Mouse (Mus musculus): ENCODE measurements around the gene Fam71b. TPM values are rescaled to one million over a fixed set of nuclear protein-coding genes. Genes with fewer than 3 reads are reported as not detected.

The Fam71b gene
- polyA plus RNA-seq (2012; rRNA removed) = 0.69 and 1.2 TPM in 2 replicates

- DNase-seq (ENCODE audit: low read depth in 1 of 2, low spot score in 2 of 2) = peak in 1 of 2 experiments; percentile 30
- no peak within 1 kb of the TSS for H3K4me3 ChIP-seq (ENCODE audit: extremely low read depth, insufficient read depth, insufficient read length)
Measured at GRCm38 (mm10) chr11:46396167-46396859, at the start of gene Fam71b. Gene Fam71b, plus strand, starts transcription at chr11:46396559.

GRCm38 (mm10) chr11:46347756-46348155 lies 48.6 kb upstream of the Fam71b start:
- Histone ChIP-seq H3K36me3 (ENCODE audit: control insufficient read depth, insufficient read depth, low read length) (no peaks in the 10 kb centered on the region), H3K27ac (ENCODE audit: insufficient read depth, low read length) (peak overlapping the region; percentile 48; the same call in 1 of the 2 replicates), H3K4me1 (ENCODE audit: control insufficient read depth, insufficient read depth, insufficient read length) (peaks cover 17% of the 10 kb centered on the region; the same call in 1 of the 2 replicates), H3K27me3 (ENCODE audit: control insufficient read depth, insufficient read depth, low read length) (no peaks in the 10 kb centered on the region), H3K4me3 (ENCODE audit: extremely low read depth, insufficient read depth, insufficient read length) (no peak overlapping the region)
- WGBS = 76% methylated on average over 5 of the region's 5 CpGs
- TF ChIP-seq POLR2A (IDR thresholded peaks at IDR 0.05; ENCODE audit: low read depth, low read length) = no peak
- TF ChIP-seq CTCF (IDR thresholded peaks at IDR 0.05; ENCODE audit: extremely low read depth, insufficient read depth, insufficient read length, insufficient replicate concordance) = no peak
- no peak for DNase-seq (ENCODE audit: low read depth in 1 of 2, low spot score in 2 of 2)

More at GRCm38 (mm10) chr11:46396167-46396859, at the start of gene Fam71b:
- Histone ChIP-seq H3K36me3 (ENCODE audit: control insufficient read depth, insufficient read depth, low read length) (no peaks in the 10 kb centered on the region), H3K27ac (ENCODE audit: insufficient read depth, low read length) (peak within 1 kb of the TSS; percentile 67), H3K27me3 (ENCODE audit: control insufficient read depth, insufficient read depth, low read length) (no peaks in the 10 kb centered on the region), H3K4me1 (ENCODE audit: control insufficient read depth, insufficient read depth, insufficient read length) (peaks cover 20% of the 10 kb centered on the region; the same call in 1 of the 2 replicates)
- no peak for TF ChIP-seq POLR2A (IDR thresholded peaks at IDR 0.05; ENCODE audit: low read depth, low read length)
- no peak for TF ChIP-seq CTCF (IDR thresholded peaks at IDR 0.05; ENCODE audit: extremely low read depth, insufficient read depth, insufficient read length, insufficient replicate concordance)
- 60% methylated on average over 13 of the region's 13 CpGs for WGBS

- Histone ChIP-seq H3K27me3 (ENCODE audit: control insufficient read depth, insufficient read depth, low read length) (no peaks in the 10 kb centered on the region), H3K4me1 (ENCODE audit: control insufficient read depth, insufficient read depth, insufficient read length) (peaks cover 15% of the 10 kb centered on the region; the same call in 1 of the 2 replicates), H3K4me3 (ENCODE audit: extremely low read depth, insufficient read depth, insufficient read length) (no peak overlapping the region), H3K27ac (ENCODE audit: insufficient read depth, low read length) (no peak overlapping the region), H3K36me3 (ENCODE audit: control insufficient read depth, insufficient read depth, low read length) (no peaks in the 10 kb centered on the region)
- TF ChIP-seq CTCF (IDR thresholded peaks at IDR 0.05; ENCODE audit: extremely low read depth, insufficient read depth, insufficient read length, insufficient replicate concordance) = no peak
- TF ChIP-seq POLR2A (IDR thresholded peaks at IDR 0.05; ENCODE audit: low read depth, low read length) = no peak
- DNase-seq (ENCODE audit: low read depth in 1 of 2, low spot score in 2 of 2) = no peak
- WGBS = 41% methylated on average over 3 of the region's 3 CpGs
Measured at GRCm38 (mm10) chr11:46348416-46348815, 47.9 kb upstream of the Fam71b start.

- no peaks in the 10 kb centered on the region for H3K27me3 ChIP-seq (ENCODE audit: control insufficient read depth, insufficient read depth, low read length)
- no peak overlapping the region for H3K4me3 ChIP-seq (ENCODE audit: extremely low read depth, insufficient read depth, insufficient read length)
- H3K4me1 ChIP-seq (ENCODE audit: control insufficient read depth, insufficient read depth, insufficient read length) = peaks cover 7% of the 10 kb centered on the region; the same call in 1 of the 2 replicates
- 83% methylated on average over 2 of the region's 2 CpGs for WGBS
- H3K27ac ChIP-seq (ENCODE audit: insufficient read depth, low read length) = no peak overlapping the region
- H3K36me3 ChIP-seq (ENCODE audit: control insufficient read depth, insufficient read depth, low read length) = no peaks in the 10 kb centered on the region
- DNase-seq (ENCODE audit: low read depth in 1 of 2, low spot score in 2 of 2) = no peak
- no peak for TF ChIP-seq POLR2A (IDR thresholded peaks at IDR 0.05; ENCODE audit: low read depth, low read length)
- TF ChIP-seq CTCF (IDR thresholded peaks at IDR 0.05; ENCODE audit: extremely low read depth, insufficient read depth, insufficient read length, insufficient replicate concordance) = no peak
Measured at GRCm38 (mm10) chr11:46349681-46350410, 46.5 kb upstream of the Fam71b start.

GRCm38 (mm10) chr11:46358369-46358768 lies 38.0 kb upstream of the Fam71b start:
- H3K4me1 ChIP-seq (ENCODE audit: control insufficient read depth, insufficient read depth, insufficient read length) = peaks cover 2% of the 10 kb centered on the region; the same call in 1 of the 2 replicates
- no peak for TF ChIP-seq CTCF (IDR thresholded peaks at IDR 0.05; ENCODE audit: extremely low read depth, insufficient read depth, insufficient read length, insufficient replicate concordance)
- TF ChIP-seq POLR2A (IDR thresholded peaks at IDR 0.05; ENCODE audit: low read depth, low read length) = no peak
- no peak overlapping the region for H3K4me3 ChIP-seq (ENCODE audit: extremely low read depth, insufficient read depth, insufficient read length)
- 76% methylated on average over 1 of the region's 1 CpGs for WGBS
- no peak overlapping the region for H3K27ac ChIP-seq (ENCODE audit: insufficient read depth, low read length)
- no peak for DNase-seq (ENCODE audit: low read depth in 1 of 2, low spot score in 2 of 2)
- no peaks in the 10 kb centered on the region for H3K36me3 ChIP-seq (ENCODE audit: control insufficient read depth, insufficient read depth, low read length)
- H3K27me3 ChIP-seq (ENCODE audit: control insufficient read depth, insufficient read depth, low read length) = no peaks in the 10 kb centered on the region

- Histone ChIP-seq H3K36me3 (ENCODE audit: control insufficient read depth, insufficient read depth, low read length) (no peaks in the 10 kb centered on the region), H3K27me3 (ENCODE audit: control insufficient read depth, insufficient read depth, low read length) (no peaks in the 10 kb centered on the region), H3K4me3 (ENCODE audit: extremely low read depth, insufficient read depth, insufficient read length) (no peak overlapping the region), H3K4me1 (ENCODE audit: control insufficient read depth, insufficient read depth, insufficient read length) (peaks cover 2% of the 10 kb centered on the region; the same call in 1 of the 2 replicates), H3K27ac (ENCODE audit: insufficient read depth, low read length) (no peak overlapping the region)
- no peak for DNase-seq (ENCODE audit: low read depth in 1 of 2, low spot score in 2 of 2)
- TF ChIP-seq CTCF (IDR thresholded peaks at IDR 0.05; ENCODE audit: extremely low read depth, insufficient read depth, insufficient read length, insufficient replicate concordance) = no peak
- no peak for TF ChIP-seq POLR2A (IDR thresholded peaks at IDR 0.05; ENCODE audit: low read depth, low read length)
- WGBS = 89% methylated on average over 2 of the region's 2 CpGs
Measured at GRCm38 (mm10) chr11:46360991-46361665, 35.2 kb upstream of the Fam71b start.
